In genomic region chr5:111613687-111614086, GRCm38 (mm10) we compare ENCODE assay signal across 29 mouse cellular contexts.
DNase-seq lines count a peak whose midpoint lies in the region; ATAC-seq and TF ChIP-seq lines count a peak whose summit lies in the region.
"Had no signal": no experiment of that assay in that cellular context is flagged by ENCODE, and none has a peak within 500 bp of the region (broad histone marks: within the 10 kb centered on the region; RNA-seq: fewer than 3 reads in every experiment).

No protein-coding gene starts in this region.

- H3K27ac ChIP-seq in forebrain, embryonic 10.5 days: peak overlapping the region; percentile 71
- no peak overlapping the region for H3K27ac ChIP-seq in forebrain, embryonic 15.5 days (replicated peaks)
- peak overlapping the region; percentile 72 for H3K27ac ChIP-seq in hindbrain, embryonic 10.5 days
- H3K27ac ChIP-seq in hindbrain, postnatal 0 days: no peak overlapping the region
- no peak overlapping the region for H3K27ac ChIP-seq in lung, embryonic 14.5 days (ENCODE audit: low read depth)
- H3K27ac ChIP-seq in embryonic facial prominence, embryonic 14.5 days (replicated peaks; ENCODE audit: low read depth, low read length): no peak overlapping the region
- H3K27ac ChIP-seq: heart, embryonic 13.5 days; limb, embryonic 12.5 days; midbrain, embryonic 13.5 days had no signal

- no peak for DNase-seq in forebrain, embryonic 10.5 days (ENCODE audit: extremely low spot score, low spot score)
- DNase-seq in hindbrain, embryonic 10.5 days (ENCODE audit: low spot score): no peak
- DNase-seq in hindbrain, postnatal 0 days (ENCODE audit: low spot score): no peak
- no peak for DNase-seq in lung, embryonic 14.5 days
- DNase-seq in lung, adult 18-20 months: no peak
- peak; percentile 36 for DNase-seq in embryonic facial prominence, embryonic 14.5 days (ENCODE audit: low spot score)
- no peak for DNase-seq in embryo, embryonic 10.5 days (ENCODE audit: low spot score)
- DNase-seq: adrenal gland, adult 8-10 months; cerebellum, adult 2 months; cerebellum, postnatal 14 days; gastrocnemius, postnatal 25 days; heart, postnatal 14 days; kidney, adult 9 months; kidney, postnatal 10 days; layer of hippocampus, adult 9-11 months; liver, postnatal 0 days; lung, postnatal 4 days; thymus, adult 18-20 months; thymus, postnatal 25 days had no signal

- no peak overlapping the region for H3K9ac ChIP-seq in forebrain, embryonic 15.5 days (replicated peaks)
- no peak overlapping the region for H3K9ac ChIP-seq in hindbrain, postnatal 0 days (replicated peaks; ENCODE audit: low read length)
- no peak overlapping the region for H3K9ac ChIP-seq in lung, embryonic 14.5 days
- no peak overlapping the region for H3K9ac ChIP-seq in embryonic facial prominence, embryonic 14.5 days (ENCODE audit: low read depth, low read length)
- H3K9ac ChIP-seq: heart, embryonic 13.5 days; limb, embryonic 12.5 days; liver, postnatal 0 days; midbrain, embryonic 13.5 days had no signal

- 53% methylated on average over 1 of the region's 1 CpGs for WGBS in forebrain, embryonic 10.5 days
- 71% methylated on average over 1 of the region's 1 CpGs for WGBS in forebrain, embryonic 15.5 days
- WGBS in hindbrain, embryonic 10.5 days: 65% methylated on average over 1 of the region's 1 CpGs
- WGBS in hindbrain, postnatal 0 days: 71% methylated on average over 1 of the region's 1 CpGs
- 13% methylated on average over 1 of the region's 1 CpGs for WGBS in lung, embryonic 14.5 days
- WGBS in embryonic facial prominence, embryonic 14.5 days: 40% methylated on average over 1 of the region's 1 CpGs

- peaks cover 6% of the 10 kb centered on the region; the same call in 1 of the 2 replicates for H3K9me3 ChIP-seq in forebrain, embryonic 10.5 days
- H3K9me3 ChIP-seq in forebrain, embryonic 15.5 days: no peaks in the 10 kb centered on the region
- H3K9me3 ChIP-seq in hindbrain, embryonic 10.5 days: peaks cover 7% of the 10 kb centered on the region
- H3K9me3 ChIP-seq in hindbrain, postnatal 0 days (ENCODE audit: low read length): no peaks in the 10 kb centered on the region
- H3K9me3 ChIP-seq in lung, embryonic 14.5 days (ENCODE audit: low read depth, low read length): peaks cover 3% of the 10 kb centered on the region; the same call in 1 of the 2 replicates
- H3K9me3 ChIP-seq in embryonic facial prominence, embryonic 14.5 days (ENCODE audit: control insufficient read depth, low read length): no peaks in the 10 kb centered on the region
- H3K9me3 ChIP-seq: midbrain, embryonic 13.5 days had no signal

- peaks cover 53% of the 10 kb centered on the region for H3K4me1 ChIP-seq in forebrain, embryonic 10.5 days
- no peaks in the 10 kb centered on the region for H3K4me1 ChIP-seq in forebrain, embryonic 15.5 days
- peaks cover 40% of the 10 kb centered on the region for H3K4me1 ChIP-seq in hindbrain, embryonic 10.5 days (replicated peaks)
- H3K4me1 ChIP-seq in hindbrain, postnatal 0 days (ENCODE audit: insufficient read depth, low read length): no peaks in the 10 kb centered on the region
- no peaks in the 10 kb centered on the region for H3K4me1 ChIP-seq in lung, embryonic 14.5 days (ENCODE audit: insufficient read depth)
- peaks cover 7% of the 10 kb centered on the region; the same call in 1 of the 2 replicates for H3K4me1 ChIP-seq in embryonic facial prominence, embryonic 14.5 days (ENCODE audit: control insufficient read depth, insufficient read depth, low read length)
- H3K4me1 ChIP-seq: heart, embryonic 13.5 days; megakaryocyte, embryonic 14.5 days had no signal

- H3K27me3 ChIP-seq in forebrain, embryonic 10.5 days (ENCODE audit: poor library complexity, severe bottlenecking): peaks cover 6% of the 10 kb centered on the region
- H3K27me3 ChIP-seq in forebrain, embryonic 15.5 days: no peaks in the 10 kb centered on the region
- H3K27me3 ChIP-seq in hindbrain, embryonic 10.5 days (ENCODE audit: insufficient read depth, poor library complexity, severe bottlenecking): no peaks in the 10 kb centered on the region
- no peaks in the 10 kb centered on the region for H3K27me3 ChIP-seq in hindbrain, postnatal 0 days (ENCODE audit: insufficient read depth, low read length)
- H3K27me3 ChIP-seq in lung, embryonic 14.5 days (ENCODE audit: insufficient read depth, low read length): no peaks in the 10 kb centered on the region
- H3K27me3 ChIP-seq in embryonic facial prominence, embryonic 14.5 days (replicated peaks; ENCODE audit: control insufficient read depth, insufficient read depth, low read length): no peaks in the 10 kb centered on the region
- H3K27me3 ChIP-seq: CH12.LX had no signal

- no peak overlapping the region for H3K4me2 ChIP-seq in forebrain, embryonic 15.5 days (replicated peaks)
- no peak overlapping the region for H3K4me2 ChIP-seq in hindbrain, postnatal 0 days (ENCODE audit: low read depth, low read length)
- no peak overlapping the region for H3K4me2 ChIP-seq in lung, embryonic 14.5 days
- no peak overlapping the region for H3K4me2 ChIP-seq in embryonic facial prominence, embryonic 14.5 days (ENCODE audit: low read depth, low read length)
- H3K4me2 ChIP-seq: heart, embryonic 13.5 days; limb, embryonic 12.5 days; liver, embryonic 11.5 days; midbrain, embryonic 13.5 days had no signal

- H3K4me3 ChIP-seq in forebrain, embryonic 10.5 days: no peak overlapping the region
- no peak overlapping the region for H3K4me3 ChIP-seq in forebrain, embryonic 15.5 days
- H3K4me3 ChIP-seq in hindbrain, embryonic 10.5 days: no peak overlapping the region
- no peak overlapping the region for H3K4me3 ChIP-seq in hindbrain, postnatal 0 days (ENCODE audit: low read length)
- no peak overlapping the region for H3K4me3 ChIP-seq in lung, embryonic 14.5 days (ENCODE audit: low read depth, low read length)
- H3K4me3 ChIP-seq in embryonic facial prominence, embryonic 14.5 days (ENCODE audit: low read depth, low read length): no peak overlapping the region
- H3K4me3 ChIP-seq: heart, embryonic 13.5 days; limb, embryonic 12.5 days; megakaryocyte, embryonic 14.5 days; midbrain, embryonic 13.5 days had no signal

- no peak for TF ChIP-seq CTCF in hindbrain, postnatal 0 days (IDR thresholded peaks at IDR 0.05; ENCODE audit: low read depth)
- peak; percentile 29; the same call in 1 of the 2 replicates for TF ChIP-seq CTCF in lung, embryonic 14.5 days (IDR thresholded peaks at IDR 0.05; ENCODE audit: low read depth)

- no peaks in the 10 kb centered on the region for H3K36me3 ChIP-seq in forebrain, embryonic 10.5 days (replicated peaks)
- H3K36me3 ChIP-seq in forebrain, embryonic 15.5 days: no peaks in the 10 kb centered on the region; the same call in 1 of the 2 replicates
- H3K36me3 ChIP-seq in hindbrain, embryonic 10.5 days: no peaks in the 10 kb centered on the region
- no peaks in the 10 kb centered on the region for H3K36me3 ChIP-seq in hindbrain, postnatal 0 days (ENCODE audit: insufficient read depth, low read length)
- no peaks in the 10 kb centered on the region for H3K36me3 ChIP-seq in lung, embryonic 14.5 days (ENCODE audit: insufficient read depth)
- H3K36me3 ChIP-seq in embryonic facial prominence, embryonic 14.5 days (ENCODE audit: control insufficient read depth, insufficient read depth, low read length): no peaks in the 10 kb centered on the region
- H3K36me3 ChIP-seq: heart, embryonic 13.5 days; limb, embryonic 12.5 days; midbrain, embryonic 13.5 days had no signal

- no peak for ATAC-seq in forebrain, embryonic 15.5 days (replicated peaks)
- no peak for ATAC-seq in hindbrain, postnatal 0 days
- no peak for ATAC-seq in lung, embryonic 14.5 days (ENCODE audit: insufficient read depth)
- peak; percentile 69; the same call in 1 of the 2 replicates for ATAC-seq in embryonic facial prominence, embryonic 14.5 days (ENCODE audit: low read depth)
- ATAC-seq: activated CD4-positive, CD25-positive, alpha-beta regulatory T cell, adult 4 months; hindbrain, embryonic 16.5 days; intestine, embryonic 16.5 days; liver, postnatal 0 days; midbrain, embryonic 13.5 days had no signal

Comparison
In these comparisons a context has a peak if more than half of its experiments do, and no peak if none do; other contexts are left out.
1. H3K27ac ChIP-seq: peak in forebrain, embryonic 10.5 days (single experiment) and hindbrain, embryonic 10.5 days (single experiment); none in forebrain, embryonic 15.5 days (single experiment), hindbrain, postnatal 0 days (single experiment), lung, embryonic 14.5 days (single experiment) and embryonic facial prominence, embryonic 14.5 days (single experiment).